Mouse (Mus musculus) thymus, adult 2 months (tissue): ENCODE results near the gene Eri3.

Source experiments
- CTCF ChIP-seq: fragments of 200-500 bp; IDR thresholded peaks from 2 replicates; pipeline ENCODE4 v1.5.1; 2012; ENCODE audit warnings: mild to moderate bottlenecking, control low read depth, low read length, moderate library complexity, borderline replicate concordance; ENCODE audit not compliant: control insufficient read depth, poor library complexity, insufficient read depth; ENCODE audit errors: extremely low read depth
- POLR2A ChIP-seq: fragments of 200-500 bp; IDR thresholded peaks from 2 replicates; pipeline ENCODE4 v1.6.1; 2012; ENCODE audit warnings: mild to moderate bottlenecking, low read length, control low read depth, moderate library complexity; ENCODE audit not compliant: control insufficient read depth, poor library complexity, insufficient read depth; ENCODE audit errors: extremely low read depth

DNA sequence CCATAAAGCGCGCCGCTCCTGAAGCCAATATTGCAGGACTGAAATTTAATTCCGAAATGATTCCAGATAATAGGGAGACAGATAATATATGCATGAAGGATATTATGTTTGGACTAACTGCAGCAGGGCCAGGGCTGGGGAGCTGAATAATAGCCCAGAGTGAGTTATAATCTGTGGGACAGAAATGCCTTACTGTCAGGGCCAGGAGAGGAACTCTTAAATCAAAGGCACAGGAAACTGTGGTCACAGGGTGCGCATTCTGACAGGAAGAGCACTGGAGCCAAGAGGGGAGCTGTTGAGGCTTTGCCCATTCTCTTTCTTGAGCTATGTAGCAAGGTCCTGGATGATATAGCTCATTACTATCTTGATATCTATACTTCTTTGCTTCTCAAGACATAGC is 74.5 kb downstream of the Eri3 start:
- TF ChIP-seq CTCF: no peak
- TF ChIP-seq POLR2A: no peak
